Mouse (Mus musculus) megakaryocyte, embryonic 14.5 days (primary cell): ENCODE data around the gene Dtd2.

Experiments
- FLI1 ChIP-seq: IDR thresholded peaks from 2 replicates; pipeline ENCODE4 v1.6.1; 2012; ENCODE audit warnings: low read length, inconsistent platforms, mixed read lengths
- GATA1 ChIP-seq: IDR thresholded peaks from 3 replicates; pipeline ENCODE4 v1.6.1; 2012; ENCODE audit warnings: mixed read lengths, low read length, inconsistent platforms, borderline replicate concordance

GRCm38 (mm10) chr12:51945331-51945730, 61.0 kb downstream of the Dtd2 start:
- TF ChIP-seq GATA1: no peak
- TF ChIP-seq FLI1: no peak
